Mouse (Mus musculus) hindbrain, embryonic 11.5 days (tissue): ENCODE measurements around the gene Maml3. TPM values are rescaled to one million over a fixed set of nuclear protein-coding genes. Genes with fewer than 3 reads are reported as not detected.

Source experiments
- ATAC-seq: fragments of 200-750 bp; cut with Nextera tagmentation; 2 replicates; pipeline ENCODE4 v1.8.0; 2017; ENCODE audit warnings: mild to moderate bottlenecking, moderate TSS enrichment, moderate library complexity; ENCODE audit not compliant: low FRiP score
- DNase-seq: peaks from one replicate; pipeline ENCODE4 v3.0.0-alpha.2; 2015; ENCODE audit warnings: low spot score
- H3K27ac ChIP-seq: fragments of 300-500 bp; sonication (generic); 2 replicates; pipeline ENCODE4 v1.5.1; 2014; ENCODE audit warnings: mild to moderate bottlenecking, low read depth, low read length
- H3K27me3 ChIP-seq: fragments of 300-500 bp; sonication (generic); 2 replicates; pipeline ENCODE4 v1.6.1; 2014; ENCODE audit warnings: mild to moderate bottlenecking, low read length, moderate library complexity, mixed read lengths; ENCODE audit not compliant: control insufficient read depth, insufficient read depth
- H3K36me3 ChIP-seq: fragments of 300-500 bp; sonication (generic); 2 replicates; pipeline ENCODE4 v1.6.1; 2014; ENCODE audit warnings: mild to moderate bottlenecking, low read length, moderate library complexity, mixed read lengths; ENCODE audit not compliant: control insufficient read depth, insufficient read depth
- H3K4me1 ChIP-seq: fragments of 300-500 bp; sonication (generic); replicated peaks from 2 replicates; pipeline ENCODE4 v1.6.1; 2014; ENCODE audit warnings: low read length, mixed read lengths; ENCODE audit not compliant: control insufficient read depth, insufficient read depth
- H3K4me2 ChIP-seq: fragments of 300-500 bp; sonication (generic); replicated peaks from 2 replicates; pipeline ENCODE4 v1.6.1; 2014; ENCODE audit warnings: mild to moderate bottlenecking, low read depth, low read length
- H3K4me3 ChIP-seq: fragments of 300-500 bp; sonication (generic); 2 replicates; pipeline ENCODE4 v1.5.1; 2014; ENCODE audit warnings: low read depth, low read length
- H3K9ac ChIP-seq: fragments of 300-500 bp; sonication (generic); 2 replicates; pipeline ENCODE4 v1.6.1; 2014; ENCODE audit warnings: low read depth, low read length
- H3K9me3 ChIP-seq: fragments of 300-500 bp; sonication (generic); 2 replicates; pipeline ENCODE4 v1.6.1; 2016; ENCODE audit warnings: low read length; ENCODE audit not compliant: control insufficient read depth
- WGBS: fragments of 180-500 bp; shearing (Covaris S2); extraction: QIAGEN DNeasy Blood & Tissue Kit; methylation state at CpG from one replicate; pipeline ENCODE4 v1.1.7; 2014; 5-methylcytosine and 5-hydroxymethylcytosine counted together
- polyA plus RNA-seq: library from polyadenylated mRNA; unstranded; fragments of >200 nt; fragmentation: Nextera tagmentation; extraction: Ambion mirVana; gene quantifications from 2 replicates; pipeline ENCODE4 v1.2.1, GENCODE M21; 2014

Gene Maml3
- polyA plus RNA-seq, 1 experiment from 2014 or later, result 7.5 TPM

DNA sequence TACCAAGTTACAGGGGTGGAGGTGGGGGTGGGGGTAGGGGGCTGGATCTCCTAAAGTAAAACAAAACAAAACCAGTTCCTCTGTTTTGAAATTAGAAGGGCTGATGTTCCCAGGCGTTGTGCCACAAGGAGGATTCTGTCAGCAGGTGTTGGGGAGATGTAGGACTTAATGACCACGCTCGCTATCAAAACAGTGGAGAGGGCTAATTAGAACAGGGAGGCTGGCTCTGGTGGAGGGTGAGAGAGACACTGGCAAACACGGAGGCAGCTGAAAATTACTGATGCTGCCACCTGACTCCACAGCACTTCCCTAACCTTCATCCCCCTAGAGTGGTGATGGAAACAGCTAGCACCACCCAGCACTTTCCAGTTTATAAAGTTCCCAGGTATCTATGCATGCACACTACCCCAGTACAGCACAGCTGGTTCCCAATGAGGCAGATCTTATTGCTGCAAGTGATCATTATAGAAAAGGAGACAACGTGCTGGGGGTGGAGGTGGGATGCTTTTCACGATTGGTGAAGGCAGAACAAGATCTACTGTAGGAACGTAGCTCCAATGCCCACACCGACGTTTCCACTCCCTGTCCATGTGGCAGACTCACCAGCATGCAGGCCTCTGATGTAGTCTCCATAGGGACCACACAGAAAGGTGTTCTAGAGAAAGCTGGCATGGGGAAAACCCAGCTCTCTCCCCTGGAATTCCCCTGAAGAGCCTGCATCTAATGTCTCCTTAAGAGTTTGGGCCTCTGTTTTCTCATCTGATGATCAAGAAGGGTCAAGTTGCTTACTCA, 332.8 kb downstream of the Maml3 start:
- Histone ChIP-seq H3K36me3 (no peaks in the 10 kb centered on the region), H3K27ac (no peak overlapping the region), H3K9me3 (no peaks in the 10 kb centered on the region), H3K4me3 (no peak overlapping the region), H3K4me1 (no peaks in the 10 kb centered on the region), H3K4me2 (no peak overlapping the region), H3K9ac (no peak overlapping the region), H3K27me3 (no peaks in the 10 kb centered on the region)
- WGBS, result 67% methylated on average over 9 of the region's 9 CpGs
- DNase-seq (no peak), ATAC-seq (no peak)

DNA sequence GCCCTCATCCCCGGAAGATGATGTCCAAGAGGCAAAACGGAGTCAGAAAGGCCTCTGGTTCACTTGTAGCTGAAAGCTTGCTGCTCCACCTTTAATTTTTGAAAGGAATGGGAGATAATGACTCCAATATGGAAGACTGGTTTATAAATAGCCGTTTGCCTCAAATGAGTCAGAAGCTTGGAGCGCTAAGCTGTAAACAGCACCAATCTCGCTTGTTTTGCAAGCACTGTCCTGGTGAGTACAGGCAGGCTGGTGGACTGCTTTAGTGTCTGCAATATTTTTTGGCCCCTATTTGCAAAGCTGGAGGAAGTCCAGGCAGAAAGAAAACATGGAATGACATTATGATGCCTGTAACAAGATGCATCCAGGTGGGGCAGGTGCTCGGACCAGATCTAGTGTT, 335.7 kb downstream of the Maml3 start:
- ATAC-seq (no peak), DNase-seq (no peak)
- no peaks in the 10 kb centered on the region for H3K9me3 ChIP-seq
- H3K27me3 ChIP-seq, result no peaks in the 10 kb centered on the region
- WGBS, result 95% methylated on average over 6 of the region's 6 CpGs
- H3K4me2 ChIP-seq, result no peak overlapping the region
- H3K36me3 ChIP-seq, result no peaks in the 10 kb centered on the region
- no peak overlapping the region for H3K27ac ChIP-seq
- H3K4me1 ChIP-seq, result no peaks in the 10 kb centered on the region
- no peak overlapping the region for H3K4me3 ChIP-seq
- H3K9ac ChIP-seq, result no peak overlapping the region

DNA sequence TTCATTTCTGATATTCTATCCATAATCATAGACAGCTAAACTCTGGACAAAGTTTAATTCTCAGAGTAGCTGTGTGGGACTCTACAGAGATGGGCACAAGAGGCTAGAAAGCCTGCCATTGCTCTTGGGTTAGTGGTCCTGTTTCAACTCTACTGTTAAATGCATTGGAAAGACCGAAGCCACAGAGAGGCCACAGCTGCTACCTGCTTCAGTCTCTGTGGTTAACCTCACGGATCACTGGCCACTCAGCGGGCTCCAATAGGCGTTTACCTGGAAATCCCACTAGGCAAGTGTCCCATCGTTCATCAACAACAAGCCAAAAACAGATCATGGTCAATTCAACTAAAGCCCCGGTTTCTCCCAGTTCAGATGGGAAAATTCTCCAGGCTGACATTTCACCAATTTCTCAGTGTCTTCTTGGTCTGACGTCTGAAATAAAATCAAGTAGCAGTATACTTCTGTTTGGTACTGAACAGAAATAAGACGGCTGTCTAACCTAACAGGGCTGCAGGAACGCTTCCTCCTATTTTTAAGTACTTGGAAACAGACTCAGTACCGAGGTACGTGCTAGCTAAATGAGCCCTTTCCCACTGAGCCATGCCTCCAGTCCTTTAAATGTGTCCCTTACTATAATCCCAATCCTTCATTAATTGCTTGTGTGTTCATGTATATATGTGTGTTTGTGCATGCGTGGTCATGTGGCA, 339.5 kb downstream of the Maml3 start:
- Histone ChIP-seq H3K4me1 (no peaks in the 10 kb centered on the region; the same call in 1 of the 2 replicates), H3K9me3 (no peaks in the 10 kb centered on the region), H3K27me3 (no peaks in the 10 kb centered on the region), H3K4me2 (no peak overlapping the region), H3K9ac (no peak overlapping the region), H3K27ac (no peak overlapping the region), H3K4me3 (no peak overlapping the region), H3K36me3 (no peaks in the 10 kb centered on the region)
- DNase-seq (no peak), ATAC-seq (no peak)
- WGBS, result 86% methylated on average over 12 of the region's 12 CpGs

DNA sequence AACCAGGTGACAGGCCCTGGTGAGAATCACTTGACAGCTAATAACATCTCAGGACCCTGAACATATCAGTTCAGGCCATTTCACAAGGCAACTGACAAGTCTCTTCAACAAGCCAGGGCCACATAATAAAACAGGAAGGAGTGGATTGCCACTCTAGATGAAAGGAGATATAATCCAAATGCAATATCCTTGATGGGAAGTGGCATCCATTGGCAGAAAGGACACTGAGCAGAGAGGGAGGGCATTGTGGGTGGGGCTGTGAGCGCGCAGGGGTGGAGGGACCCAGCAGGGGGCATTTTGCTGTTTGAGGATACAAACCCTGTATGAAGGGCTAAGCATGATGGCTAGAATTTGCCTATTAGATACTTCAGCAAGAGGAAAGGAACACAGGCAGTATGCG, 340.7 kb downstream of the Maml3 start:
- no peak overlapping the region for H3K4me3 ChIP-seq
- H3K4me1 ChIP-seq, result no peaks in the 10 kb centered on the region; the same call in 1 of the 2 replicates
- no peak for DNase-seq
- H3K27ac ChIP-seq, result no peak overlapping the region
- no peaks in the 10 kb centered on the region for H3K9me3 ChIP-seq
- no peaks in the 10 kb centered on the region for H3K27me3 ChIP-seq
- no peak overlapping the region for H3K4me2 ChIP-seq
- ATAC-seq, result no peak
- 87% methylated on average over 3 of the region's 3 CpGs for WGBS
- H3K9ac ChIP-seq, result no peak overlapping the region
- no peaks in the 10 kb centered on the region for H3K36me3 ChIP-seq

DNA sequence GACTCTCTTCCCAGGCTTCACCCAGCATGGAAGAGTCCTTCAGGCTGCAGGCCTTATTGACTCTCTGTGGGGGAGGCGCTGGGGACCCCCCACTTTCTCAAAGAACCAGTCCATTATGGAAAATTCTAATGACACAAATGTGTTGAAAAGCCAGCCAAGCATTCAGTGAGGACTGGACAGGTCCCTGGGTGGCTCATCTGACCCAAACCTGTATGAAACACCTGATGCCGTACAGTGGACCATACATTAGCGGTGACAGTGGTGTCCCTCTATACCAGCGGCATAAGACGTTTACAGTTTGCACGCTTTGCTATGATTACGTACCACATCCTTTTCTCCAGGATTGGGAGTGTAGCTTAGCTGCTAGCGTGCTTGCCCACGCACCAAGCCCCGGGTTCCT, 342.0 kb downstream of the Maml3 start:
- DNase-seq (no peak), ATAC-seq (no peak)
- Histone ChIP-seq H3K9ac (no peak overlapping the region), H3K27me3 (no peaks in the 10 kb centered on the region), H3K4me2 (no peak overlapping the region), H3K9me3 (no peaks in the 10 kb centered on the region), H3K4me1 (no peaks in the 10 kb centered on the region; the same call in 1 of the 2 replicates), H3K4me3 (no peak overlapping the region), H3K36me3 (no peaks in the 10 kb centered on the region), H3K27ac (no peak overlapping the region; the same call in 1 of the 2 replicates)
- WGBS, result 94% methylated on average over 10 of the region's 10 CpGs

DNA sequence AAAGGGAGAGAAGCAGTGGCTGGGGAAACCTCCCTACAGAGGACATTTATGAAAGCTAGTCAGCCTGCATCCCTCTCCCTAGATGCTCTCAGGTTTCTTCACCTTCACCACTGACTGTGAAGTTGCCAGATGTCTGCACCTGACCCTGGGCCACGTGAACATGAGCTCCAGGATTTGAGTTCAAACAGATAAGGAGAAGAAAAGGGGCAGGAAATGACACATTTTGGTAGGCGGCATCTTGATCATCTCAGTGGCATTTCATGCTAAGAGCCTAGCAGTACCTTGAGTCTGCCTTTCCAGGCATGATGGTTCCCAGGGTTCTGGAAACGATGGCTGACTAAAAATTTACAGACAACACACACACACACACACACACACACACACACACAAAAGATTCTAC, 345.3 kb downstream of the Maml3 start:
- WGBS, result 85% methylated on average over 3 of the region's 3 CpGs
- Histone ChIP-seq H3K36me3 (no peaks in the 10 kb centered on the region), H3K27ac (no peak overlapping the region), H3K4me1 (no peaks in the 10 kb centered on the region; the same call in 1 of the 2 replicates), H3K9me3 (no peaks in the 10 kb centered on the region), H3K4me2 (no peak overlapping the region), H3K4me3 (no peak overlapping the region), H3K9ac (no peak overlapping the region), H3K27me3 (no peaks in the 10 kb centered on the region)
- ATAC-seq (no peak), DNase-seq (no peak)

DNA sequence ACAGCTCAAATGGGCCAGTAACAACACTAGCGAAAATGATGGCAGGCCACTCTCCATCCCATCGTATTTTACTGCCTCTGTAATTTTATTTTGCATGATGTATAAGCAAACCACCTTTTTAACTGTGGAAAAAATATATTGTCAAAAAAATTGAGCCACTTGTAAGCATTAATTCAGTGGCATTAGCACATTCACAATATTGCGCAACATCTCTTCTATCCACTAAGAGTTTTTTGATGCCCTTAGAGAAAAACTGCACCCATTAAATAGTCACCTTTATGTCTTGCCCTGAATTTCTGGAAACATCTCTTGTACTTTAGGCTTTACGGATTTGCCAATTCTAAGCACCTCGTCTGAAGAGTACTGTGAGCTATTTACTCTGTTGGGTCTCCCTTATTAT, 347.8 kb downstream of the Maml3 start:
- Histone ChIP-seq H3K4me2 (no peak overlapping the region), H3K4me1 (no peaks in the 10 kb centered on the region), H3K36me3 (no peaks in the 10 kb centered on the region), H3K27ac (no peak overlapping the region), H3K4me3 (no peak overlapping the region), H3K9me3 (no peaks in the 10 kb centered on the region), H3K9ac (no peak overlapping the region), H3K27me3 (no peaks in the 10 kb centered on the region)
- WGBS, result 93% methylated on average over 5 of the region's 5 CpGs
- ATAC-seq (no peak), DNase-seq (no peak)

DNA sequence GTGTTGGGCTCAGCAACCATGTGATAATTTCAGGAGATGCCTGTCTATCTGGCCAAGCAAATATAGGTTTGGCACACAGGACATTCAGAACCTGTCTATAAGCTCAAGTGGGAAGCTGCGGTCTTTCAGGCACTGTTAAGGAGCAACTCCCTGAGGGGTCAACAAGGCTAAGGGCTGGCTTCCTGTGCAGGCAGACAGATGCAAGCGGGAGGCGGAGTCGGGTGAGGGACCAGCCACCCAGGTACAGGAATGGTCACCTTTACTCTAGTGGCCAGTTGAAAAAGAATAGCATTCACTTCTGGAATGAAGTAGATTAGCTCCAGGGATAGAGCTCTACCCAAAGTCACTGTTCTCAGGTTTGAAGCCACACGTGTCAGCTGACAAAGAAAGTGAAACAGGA, 348.6 kb downstream of the Maml3 start:
- Histone ChIP-seq H3K9ac (no peak overlapping the region), H3K27ac (no peak overlapping the region), H3K4me1 (peaks cover 2% of the 10 kb centered on the region; the same call in 1 of the 2 replicates), H3K27me3 (no peaks in the 10 kb centered on the region), H3K4me2 (no peak overlapping the region), H3K9me3 (no peaks in the 10 kb centered on the region), H3K36me3 (no peaks in the 10 kb centered on the region), H3K4me3 (no peak overlapping the region)
- WGBS, result 75% methylated on average over 5 of the region's 5 CpGs
- DNase-seq (no peak), ATAC-seq (no peak)

DNA sequence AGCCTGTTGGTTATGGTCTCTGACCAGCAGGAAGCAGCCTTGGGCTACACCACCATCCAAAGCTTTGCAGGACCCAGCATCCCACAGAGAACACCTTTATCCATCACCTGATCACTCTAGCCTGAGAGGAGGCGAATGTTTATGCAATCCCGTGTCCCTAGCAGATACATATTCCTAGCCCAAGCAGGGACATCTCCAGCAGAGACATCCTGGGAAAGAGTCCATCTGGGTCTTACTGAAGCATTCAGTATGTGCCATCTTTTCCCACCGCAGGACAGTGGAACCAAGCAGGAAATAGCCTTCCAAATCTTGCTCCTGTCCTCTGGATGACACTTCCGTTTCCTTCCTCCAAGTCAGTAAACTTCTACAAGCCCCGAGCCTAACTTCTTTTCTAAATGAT, 351.6 kb downstream of the Maml3 start:
- WGBS, result 82% methylated on average over 5 of the region's 5 CpGs
- ATAC-seq, result no peak
- Histone ChIP-seq H3K4me1 (peaks cover 20% of the 10 kb centered on the region), H3K36me3 (no peaks in the 10 kb centered on the region), H3K9me3 (no peaks in the 10 kb centered on the region), H3K27ac (no peak overlapping the region), H3K4me3 (no peak overlapping the region), H3K4me2 (no peak overlapping the region), H3K9ac (no peak overlapping the region), H3K27me3 (no peaks in the 10 kb centered on the region)
- DNase-seq, result no peak
